Mouse (Mus musculus): ENCODE results near the gene Rras2. TPM values are rescaled to one million over a fixed set of nuclear protein-coding genes. Genes with fewer than 3 reads are reported as not detected.
A peak's percentile ranks its signal among the peaks of the same experiment; 100 is the strongest.

Gene Rras2
- 114 and 119 TPM in 2 replicates for polyA plus RNA-seq (2011; ENCODE audit: insufficient read depth, insufficient read length, low read depth, missing spikeins)

GRCm38 (mm10) chr7:114117444-114117905 is at the start of gene Rras2:
Gene Rras2 (minus strand): TSS chr7:114117781.
- H3K36me3 ChIP-seq (ENCODE audit: control insufficient read depth, insufficient read depth, low read length, poor library complexity, severe bottlenecking), result no peaks in the 10 kb centered on the region
- no peaks in the 10 kb centered on the region for H3K9me3 ChIP-seq (replicated peaks; ENCODE audit: control insufficient read depth, insufficient read depth, low read length, poor library complexity, severe bottlenecking)
- no peaks in the 10 kb centered on the region for H3K27me3 ChIP-seq (ENCODE audit: control insufficient read depth, insufficient read depth, low read length, poor library complexity, severe bottlenecking)
- no peaks in the 10 kb centered on the region for H3K4me1 ChIP-seq (ENCODE audit: control insufficient read depth, insufficient read depth, low read length)
- peak within 1 kb of the TSS; percentile 100 for H3K4me3 ChIP-seq (ENCODE audit: low read depth, low read length)
- no peak for TF ChIP-seq CTCF (IDR thresholded peaks at IDR 0.05; ENCODE audit: low read depth, low read length)
- TF ChIP-seq POLR2A (IDR thresholded peaks at IDR 0.05; ENCODE audit: insufficient read depth, low read length), result peak; percentile 84
- peak within 1 kb of the TSS; percentile 97 for H3K9ac ChIP-seq (ENCODE audit: low read depth, poor library complexity, severe bottlenecking)
- 0 out of 2 replicates have a peak within 1 kb of the TSS, but pooled peaks have one; percentile 52 for H3K27ac ChIP-seq (ENCODE audit: insufficient read depth, low read length)

- Histone ChIP-seq H3K27ac (ENCODE audit: insufficient read depth, low read length) (no peak overlapping the region), H3K27me3 (ENCODE audit: control insufficient read depth, insufficient read depth, low read length, poor library complexity, severe bottlenecking) (no peaks in the 10 kb centered on the region), H3K4me1 (ENCODE audit: control insufficient read depth, insufficient read depth, low read length) (no peaks in the 10 kb centered on the region), H3K36me3 (ENCODE audit: control insufficient read depth, insufficient read depth, low read length, poor library complexity, severe bottlenecking) (no peaks in the 10 kb centered on the region), H3K9ac (ENCODE audit: low read depth, poor library complexity, severe bottlenecking) (no peak overlapping the region), H3K9me3 (replicated peaks; ENCODE audit: control insufficient read depth, insufficient read depth, low read length, poor library complexity, severe bottlenecking) (no peaks in the 10 kb centered on the region), H3K4me3 (ENCODE audit: low read depth, low read length) (no peak overlapping the region)
- TF ChIP-seq EP300 (IDR thresholded peaks at IDR 0.05; ENCODE audit: insufficient read depth, low read depth, low read length) (no peak), POLR2A (IDR thresholded peaks at IDR 0.05; ENCODE audit: insufficient read depth, low read length) (no peak), CTCF (IDR thresholded peaks at IDR 0.05; ENCODE audit: low read depth, low read length) (no peak)
Measured at GRCm38 (mm10) chr7:114162975-114163374, 45.4 kb upstream of the Rras2 start.

- Histone ChIP-seq H3K9me3 (replicated peaks; ENCODE audit: control insufficient read depth, insufficient read depth, low read length, poor library complexity, severe bottlenecking) (no peaks in the 10 kb centered on the region), H3K4me1 (ENCODE audit: control insufficient read depth, insufficient read depth, low read length) (no peaks in the 10 kb centered on the region), H3K9ac (ENCODE audit: low read depth, poor library complexity, severe bottlenecking) (no peak overlapping the region), H3K36me3 (ENCODE audit: control insufficient read depth, insufficient read depth, low read length, poor library complexity, severe bottlenecking) (no peaks in the 10 kb centered on the region), H3K27me3 (ENCODE audit: control insufficient read depth, insufficient read depth, low read length, poor library complexity, severe bottlenecking) (no peaks in the 10 kb centered on the region), H3K4me3 (ENCODE audit: low read depth, low read length) (no peak overlapping the region), H3K27ac (ENCODE audit: insufficient read depth, low read length) (no peak overlapping the region)
- TF ChIP-seq EP300 (IDR thresholded peaks at IDR 0.05; ENCODE audit: insufficient read depth, low read depth, low read length) (no peak), CTCF (IDR thresholded peaks at IDR 0.05; ENCODE audit: low read depth, low read length) (no peak), POLR2A (IDR thresholded peaks at IDR 0.05; ENCODE audit: insufficient read depth, low read length) (no peak)
Measured at GRCm38 (mm10) chr7:114161101-114161500, 43.5 kb upstream of the Rras2 start.

- Histone ChIP-seq H3K9ac (ENCODE audit: low read depth, poor library complexity, severe bottlenecking) (no peak overlapping the region), H3K36me3 (ENCODE audit: control insufficient read depth, insufficient read depth, low read length, poor library complexity, severe bottlenecking) (no peaks in the 10 kb centered on the region), H3K9me3 (replicated peaks; ENCODE audit: control insufficient read depth, insufficient read depth, low read length, poor library complexity, severe bottlenecking) (no peaks in the 10 kb centered on the region), H3K4me3 (ENCODE audit: low read depth, low read length) (no peak overlapping the region), H3K4me1 (ENCODE audit: control insufficient read depth, insufficient read depth, low read length) (no peaks in the 10 kb centered on the region), H3K27me3 (ENCODE audit: control insufficient read depth, insufficient read depth, low read length, poor library complexity, severe bottlenecking) (no peaks in the 10 kb centered on the region), H3K27ac (ENCODE audit: insufficient read depth, low read length) (no peak overlapping the region)
- TF ChIP-seq CTCF (IDR thresholded peaks at IDR 0.05; ENCODE audit: low read depth, low read length) (no peak), EP300 (IDR thresholded peaks at IDR 0.05; ENCODE audit: insufficient read depth, low read depth, low read length) (no peak), POLR2A (IDR thresholded peaks at IDR 0.05; ENCODE audit: insufficient read depth, low read length) (no peak)
Measured at GRCm38 (mm10) chr7:114157716-114158278, 40.2 kb upstream of the Rras2 start.

GRCm38 (mm10) chr7:114156364-114156763 is 38.8 kb upstream of the Rras2 start:
- H3K27ac ChIP-seq (ENCODE audit: insufficient read depth, low read length), result no peak overlapping the region
- H3K9ac ChIP-seq (ENCODE audit: low read depth, poor library complexity, severe bottlenecking), result no peak overlapping the region
- TF ChIP-seq POLR2A (IDR thresholded peaks at IDR 0.05; ENCODE audit: insufficient read depth, low read length), result no peak
- TF ChIP-seq EP300 (IDR thresholded peaks at IDR 0.05; ENCODE audit: insufficient read depth, low read depth, low read length), result no peak
- no peak for TF ChIP-seq CTCF (IDR thresholded peaks at IDR 0.05; ENCODE audit: low read depth, low read length)
- no peaks in the 10 kb centered on the region for H3K9me3 ChIP-seq (replicated peaks; ENCODE audit: control insufficient read depth, insufficient read depth, low read length, poor library complexity, severe bottlenecking)
- no peaks in the 10 kb centered on the region for H3K4me1 ChIP-seq (ENCODE audit: control insufficient read depth, insufficient read depth, low read length)
- no peaks in the 10 kb centered on the region for H3K27me3 ChIP-seq (ENCODE audit: control insufficient read depth, insufficient read depth, low read length, poor library complexity, severe bottlenecking)
- no peak overlapping the region for H3K4me3 ChIP-seq (ENCODE audit: low read depth, low read length)
- no peaks in the 10 kb centered on the region for H3K36me3 ChIP-seq (ENCODE audit: control insufficient read depth, insufficient read depth, low read length, poor library complexity, severe bottlenecking)

- Histone ChIP-seq H3K27me3 (ENCODE audit: control insufficient read depth, insufficient read depth, low read length, poor library complexity, severe bottlenecking) (no peaks in the 10 kb centered on the region), H3K27ac (ENCODE audit: insufficient read depth, low read length) (no peak overlapping the region), H3K4me3 (ENCODE audit: low read depth, low read length) (no peak overlapping the region), H3K4me1 (ENCODE audit: control insufficient read depth, insufficient read depth, low read length) (no peaks in the 10 kb centered on the region), H3K9me3 (replicated peaks; ENCODE audit: control insufficient read depth, insufficient read depth, low read length, poor library complexity, severe bottlenecking) (no peaks in the 10 kb centered on the region), H3K36me3 (ENCODE audit: control insufficient read depth, insufficient read depth, low read length, poor library complexity, severe bottlenecking) (no peaks in the 10 kb centered on the region), H3K9ac (ENCODE audit: low read depth, poor library complexity, severe bottlenecking) (no peak overlapping the region)
- TF ChIP-seq CTCF (IDR thresholded peaks at IDR 0.05; ENCODE audit: low read depth, low read length) (no peak), POLR2A (IDR thresholded peaks at IDR 0.05; ENCODE audit: insufficient read depth, low read length) (no peak), EP300 (IDR thresholded peaks at IDR 0.05; ENCODE audit: insufficient read depth, low read depth, low read length) (no peak)
Measured at GRCm38 (mm10) chr7:114155053-114155865, 37.7 kb upstream of the Rras2 start.
